Mouse (Mus musculus) kidney, postnatal 0 days (tissue): ENCODE data around the gene Dnal4. TPM values are rescaled to one million over a fixed set of nuclear protein-coding genes. Genes with fewer than 3 reads are reported as not detected.

Experiments used
- ATAC-seq: fragments of 200-750 bp; cut with Nextera tagmentation; replicated peaks from 2 replicates; pipeline ENCODE4 v1.8.0; 2017; ENCODE audit warnings: low read depth, moderate number of reproducible peaks, moderate TSS enrichment, moderate library complexity; ENCODE audit not compliant: low FRiP score
- DNase-seq: peaks from one replicate; pipeline ENCODE4 v3.0.0-alpha.2; 2016; ENCODE audit warnings: low spot score
- H3K27ac ChIP-seq: fragments of 300-500 bp; sonication (generic); 2 replicates; pipeline ENCODE4 v1.5.1; 2014; ENCODE audit warnings: mild to moderate bottlenecking
- H3K27me3 ChIP-seq: fragments of 300-500 bp; sonication (generic); 2 replicates; pipeline ENCODE4 v1.6.1; 2014; ENCODE audit warnings: low read length, mixed read lengths; ENCODE audit not compliant: insufficient read depth
- H3K36me3 ChIP-seq: fragments of 300-500 bp; sonication (generic); 2 replicates; pipeline ENCODE4 v1.6.1; 2014; ENCODE audit warnings: low read length, mixed read lengths; ENCODE audit not compliant: insufficient read depth
- H3K4me1 ChIP-seq: fragments of 300-500 bp; sonication (generic); replicated peaks from 2 replicates; pipeline ENCODE4 v1.6.1; 2014; ENCODE audit warnings: antibody characterized with exemption, low read length, mixed read lengths; ENCODE audit not compliant: insufficient read depth
- H3K4me2 ChIP-seq: fragments of 300-500 bp; sonication (generic); 2 replicates; pipeline ENCODE4 v1.6.1; 2014; ENCODE audit warnings: mild to moderate bottlenecking, low read length, moderate library complexity, mixed read lengths
- H3K4me3 ChIP-seq: fragments of 300-500 bp; sonication (generic); replicated peaks from 2 replicates; pipeline ENCODE4 v1.5.1; 2014; ENCODE audit warnings: low read depth, low read length
- H3K9ac ChIP-seq: fragments of 300-500 bp; sonication (generic); 2 replicates; pipeline ENCODE4 v1.6.1; 2014; ENCODE audit warnings: low read depth, low read length
- H3K9me3 ChIP-seq: fragments of 300-500 bp; sonication (generic); replicated peaks from 2 replicates; pipeline ENCODE4 v1.6.1; 2016; ENCODE audit warnings: low read length, inconsistent platforms, mixed read lengths
- CTCF ChIP-seq: IDR thresholded peaks from 2 replicates; pipeline ENCODE4 v1.5.1; 2016; ENCODE audit warnings: antibody characterized with exemption, low read depth, mild to moderate bottlenecking, moderate library complexity
- WGBS: fragments of 180-500 bp; shearing (Covaris S2); extraction: QIAGEN DNeasy Blood & Tissue Kit; methylation state at CpG from one replicate; pipeline ENCODE4 v1.1.7; 2014; 5-methylcytosine and 5-hydroxymethylcytosine counted together
- polyA plus RNA-seq: library from polyadenylated mRNA; unstranded; fragments of >200 nt; fragmentation: Nextera tagmentation; extraction: Ambion mirVana; gene quantifications from 2 replicates; pipeline ENCODE4 v1.2.1, GENCODE M21; 2015

Dnal4 gene
- polyA plus RNA-seq, 1 experiment from 2014 or later: 59.3 TPM

DNA sequence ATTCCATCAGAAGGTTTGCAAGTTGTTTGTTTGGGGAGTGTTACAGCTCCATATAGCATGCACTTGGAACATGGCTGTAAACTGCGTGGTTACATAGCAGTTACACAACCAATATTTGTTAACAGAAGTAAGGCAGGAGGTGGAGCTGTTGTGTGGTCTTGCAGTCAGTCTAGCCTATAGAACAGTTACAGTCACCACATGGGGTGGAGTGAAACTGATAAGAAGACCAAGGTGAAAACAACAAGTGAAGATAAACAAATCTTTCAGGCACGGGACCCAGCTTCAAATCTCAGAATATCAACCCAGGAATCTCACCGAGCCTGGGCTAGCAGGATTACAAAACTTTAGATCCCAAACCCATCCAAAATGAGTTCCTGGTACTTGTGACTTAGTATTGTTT lies 36.9 kb downstream of the Dnal4 start:
- H3K4me2 ChIP-seq: peak overlapping the region; percentile 93
- DNase-seq (no peak), ATAC-seq (no peak)
- H3K36me3 ChIP-seq: peaks cover 24% of the 10 kb centered on the region
- H3K4me3 ChIP-seq: no peak overlapping the region
- H3K4me1 ChIP-seq: peaks cover 7% of the 10 kb centered on the region; the same call in 1 of the 2 replicates
- H3K27me3 ChIP-seq: no peaks in the 10 kb centered on the region
- no peak overlapping the region for H3K27ac ChIP-seq
- 77% methylated on average over 3 of the region's 3 CpGs for WGBS
- TF ChIP-seq CTCF: no peak
- no peak overlapping the region for H3K9ac ChIP-seq
- H3K9me3 ChIP-seq: no peaks in the 10 kb centered on the region

DNA sequence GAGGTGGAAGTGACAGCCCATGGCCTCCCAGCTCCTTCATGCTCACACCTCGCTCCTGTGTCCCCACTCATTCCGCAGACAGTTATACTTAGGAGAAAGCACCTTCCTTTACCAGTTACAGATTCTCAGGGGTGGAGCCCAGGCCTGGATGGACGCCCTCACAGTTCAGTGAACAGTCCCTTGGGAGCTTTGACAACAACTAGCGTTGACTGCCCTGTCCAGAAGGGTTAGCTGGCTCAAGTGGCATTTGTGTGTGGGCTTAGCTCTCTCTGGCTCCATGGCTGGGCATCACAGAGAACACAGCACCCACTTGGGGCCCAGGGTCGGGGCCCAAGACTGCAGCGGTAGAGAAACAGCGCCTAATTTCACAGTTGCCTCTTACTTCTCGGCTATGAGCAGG lies 43.3 kb downstream of the Dnal4 start:
- Histone ChIP-seq H3K36me3 (peaks cover 69% of the 10 kb centered on the region), H3K9me3 (no peaks in the 10 kb centered on the region), H3K27ac (no peak overlapping the region), H3K9ac (no peak overlapping the region), H3K27me3 (no peaks in the 10 kb centered on the region), H3K4me2 (no peak overlapping the region), H3K4me1 (no peaks in the 10 kb centered on the region; the same call in 1 of the 2 replicates), H3K4me3 (no peak overlapping the region)
- no peak for ATAC-seq
- DNase-seq: no peak
- TF ChIP-seq CTCF: no peak
- WGBS: 85% methylated on average over 8 of the region's 8 CpGs

DNA sequence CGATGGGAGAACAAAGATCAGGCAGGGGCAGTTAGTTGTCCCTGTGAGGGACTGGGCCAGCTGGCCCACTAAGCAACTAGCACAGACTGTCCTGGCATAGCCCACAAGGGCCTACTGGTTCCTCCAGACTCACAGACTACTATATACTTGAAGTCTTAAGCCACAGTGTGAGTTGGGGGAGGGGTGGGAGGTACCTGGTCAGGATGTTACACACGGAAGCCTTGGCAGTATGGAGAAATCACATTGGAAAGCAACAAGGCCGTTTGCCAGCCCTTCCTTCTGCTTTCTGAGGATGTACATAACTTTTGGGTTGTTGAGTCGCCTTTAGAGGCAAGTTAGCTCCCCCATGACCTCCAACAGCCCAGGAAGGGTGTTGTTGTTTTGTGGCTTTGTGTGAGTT lies 44.0 kb downstream of the Dnal4 start:
- no peak for ATAC-seq
- WGBS: 79% methylated on average over 4 of the region's 4 CpGs
- Histone ChIP-seq H3K4me1 (no peaks in the 10 kb centered on the region; the same call in 1 of the 2 replicates), H3K27me3 (no peaks in the 10 kb centered on the region), H3K27ac (no peak overlapping the region), H3K9ac (no peak overlapping the region), H3K36me3 (peaks cover 66% of the 10 kb centered on the region), H3K4me2 (no peak overlapping the region), H3K9me3 (no peaks in the 10 kb centered on the region), H3K4me3 (no peak overlapping the region)
- DNase-seq: no peak
- no peak for TF ChIP-seq CTCF

DNA sequence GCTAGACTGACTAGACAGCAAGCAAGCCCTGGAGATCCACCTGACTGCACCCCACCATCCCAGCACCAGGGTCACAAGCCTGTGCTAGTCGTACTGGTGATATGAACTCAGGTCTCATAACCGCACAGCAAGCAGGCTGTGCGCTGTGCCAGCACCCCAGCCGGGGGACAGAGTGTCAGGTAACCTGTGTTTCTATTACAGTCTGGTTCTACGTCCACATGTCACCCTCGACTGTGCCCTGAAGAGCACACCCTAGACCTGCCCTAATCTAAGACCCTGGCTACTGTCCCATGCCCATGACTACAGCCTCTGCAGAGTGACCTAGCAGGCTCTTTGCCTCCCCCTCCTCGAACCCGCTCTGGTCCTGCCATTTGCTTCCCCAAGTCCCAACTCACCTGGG lies 44.5 kb downstream of the Dnal4 start:
- WGBS: 91% methylated on average over 8 of the region's 8 CpGs
- no peak; the same call in 1 of the 2 replicates for ATAC-seq
- peaks cover 66% of the 10 kb centered on the region for H3K36me3 ChIP-seq

DNA sequence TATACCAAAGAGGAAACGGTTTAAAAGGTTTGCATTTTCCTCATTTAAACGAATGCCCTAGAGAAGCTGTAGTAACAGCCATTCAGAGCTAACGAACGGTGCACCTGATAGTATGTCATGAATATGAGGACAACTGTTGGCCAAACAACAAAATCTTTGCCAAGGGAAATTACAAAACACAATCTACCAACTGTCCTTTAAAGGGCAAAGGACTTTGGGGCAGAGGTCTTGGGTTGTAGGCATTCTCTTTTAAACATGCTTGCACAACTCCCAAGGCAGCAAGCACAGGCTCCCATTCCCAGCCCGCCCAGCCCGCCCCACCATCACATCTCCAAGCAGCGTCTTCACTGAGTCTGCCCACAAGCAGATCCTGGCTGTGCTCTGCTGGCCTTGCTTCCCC lies 46.1 kb downstream of the Dnal4 start:
- TF ChIP-seq CTCF: no peak
- Histone ChIP-seq H3K4me1 (no peaks in the 10 kb centered on the region), H3K4me3 (no peak overlapping the region), H3K4me2 (no peak overlapping the region), H3K9me3 (no peaks in the 10 kb centered on the region), H3K27me3 (no peaks in the 10 kb centered on the region), H3K27ac (no peak overlapping the region), H3K36me3 (peaks cover 72% of the 10 kb centered on the region), H3K9ac (no peak overlapping the region)
- 89% methylated on average over 7 of the region's 7 CpGs for WGBS
- DNase-seq: no peak
- ATAC-seq: no peak

More for the DNA sequence above, 44.5 kb downstream of the Dnal4 start:
- Histone ChIP-seq H3K4me1 (no peaks in the 10 kb centered on the region), H3K27ac (no peak overlapping the region), H3K9ac (no peak overlapping the region), H3K27me3 (no peaks in the 10 kb centered on the region), H3K4me2 (no peak overlapping the region), H3K9me3 (no peaks in the 10 kb centered on the region), H3K4me3 (no peak overlapping the region)
- DNase-seq: no peak
- no peak for TF ChIP-seq CTCF

GRCm38 (mm10) chr15:79728731-79729388 lies 48.8 kb downstream of the Dnal4 start:
- Histone ChIP-seq H3K27me3 (no peaks in the 10 kb centered on the region), H3K27ac (no peak overlapping the region), H3K9me3 (no peaks in the 10 kb centered on the region), H3K4me2 (no peak overlapping the region), H3K4me1 (no peaks in the 10 kb centered on the region), H3K4me3 (no peak overlapping the region), H3K36me3 (peaks cover 77% of the 10 kb centered on the region), H3K9ac (no peak overlapping the region)
- no peak for TF ChIP-seq CTCF
- no peak for DNase-seq
- 69% methylated on average over 10 of the region's 10 CpGs for WGBS
- no peak for ATAC-seq

DNA sequence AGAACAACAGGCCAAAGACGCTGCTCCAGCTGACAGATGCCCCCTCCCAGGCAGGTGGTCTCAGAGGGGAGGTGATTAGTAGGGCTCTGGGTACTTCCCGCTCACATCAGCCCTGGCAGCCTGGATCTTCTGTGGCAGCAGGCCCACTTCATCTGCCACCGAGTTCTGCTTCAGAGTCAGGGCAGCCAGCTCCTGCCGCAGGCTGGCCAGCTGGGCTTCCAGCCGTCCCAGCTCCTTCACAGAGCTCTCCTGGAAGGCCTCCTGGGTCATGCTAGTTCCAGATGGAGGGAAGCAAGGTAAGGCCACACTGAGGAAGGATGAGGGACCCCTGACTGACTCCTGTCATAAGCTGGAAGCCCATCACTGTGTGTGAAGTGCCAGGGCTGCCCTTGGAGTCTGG lies 49.3 kb downstream of the Dnal4 start:
- no peak overlapping the region for H3K4me3 ChIP-seq
- no peak for DNase-seq
- peaks cover 73% of the 10 kb centered on the region for H3K36me3 ChIP-seq
- H3K9me3 ChIP-seq: no peaks in the 10 kb centered on the region
- 73% methylated on average over 5 of the region's 5 CpGs for WGBS
- no peaks in the 10 kb centered on the region for H3K4me1 ChIP-seq
- no peak overlapping the region for H3K9ac ChIP-seq
- H3K27ac ChIP-seq: no peak overlapping the region
- TF ChIP-seq CTCF: no peak
- H3K27me3 ChIP-seq: no peaks in the 10 kb centered on the region
- H3K4me2 ChIP-seq: no peak overlapping the region
- no peak for ATAC-seq
